Comparison of ENCODE assay signal across 21 mouse cellular contexts in genomic region chr5:100049904-100050303, GRCm38 (mm10). TPM values are rescaled to one million over a fixed set of nuclear protein-coding genes. Genes with fewer than 3 reads are reported as not detected.
A peak's percentile ranks its signal among the peaks of the same experiment; 100 is the strongest.
DNase-seq lines count a peak whose midpoint lies in the region; ATAC-seq and TF ChIP-seq lines count a peak whose summit lies in the region.
"Had no signal": no experiment of that assay in that cellular context is flagged by ENCODE, and none has a peak within 500 bp of the region (broad histone marks: within the 10 kb centered on the region; RNA-seq: fewer than 3 reads in every experiment).

No protein-coding gene starts in this region.

- no peak for TF ChIP-seq EP300 in lung, postnatal 0 days (IDR thresholded peaks at IDR 0.05)
- no peak for TF ChIP-seq EP300 in MEL (IDR thresholded peaks at IDR 0.05; ENCODE audit: low read depth in 1 of 2, low read length in 2 of 2)

- TF ChIP-seq POLR2A in MEL (IDR thresholded peaks at IDR 0.05; ENCODE audit: control insufficient read depth in 1 of 2, insufficient read depth in 1 of 2, low read depth in 1 of 2, low read length in 2 of 2, poor library complexity in 1 of 2): no peak

- TF ChIP-seq RAD21 in MEL (IDR thresholded peaks at IDR 0.05; ENCODE audit: low read depth, low read length): no peak

- no peaks in the 10 kb centered on the region for H3K36me3 ChIP-seq in lung, postnatal 0 days (ENCODE audit: insufficient read depth, low read length)
- H3K36me3 ChIP-seq in MEL (ENCODE audit: control insufficient read depth in 1 of 2, insufficient read depth in 2 of 2, low read length in 2 of 2): peaks cover 2 to 7% of the 10 kb centered on the region in 2 experiments; a peak in 3 of 4 replicates
- H3K36me3 ChIP-seq: embryonic facial prominence, embryonic 15.5 days had no signal

- H3K4me3 ChIP-seq in layer of hippocampus, adult 2 months: no peak overlapping the region
- H3K4me3 ChIP-seq in lung, postnatal 0 days (ENCODE audit: low read depth, low read length): no peak overlapping the region
- no peak overlapping the region for H3K4me3 ChIP-seq in MEL (ENCODE audit: control insufficient read depth in 1 of 2, insufficient read depth in 1 of 2, low read depth in 2 of 2, low read length in 2 of 2)
- H3K4me3 ChIP-seq: embryonic facial prominence, embryonic 15.5 days; erythroblast, embryonic 14.5 days; forebrain, embryonic 10.5 days; gastrocnemius, adult 2 months; heart, embryonic 13.5 days had no signal

- H3K4me1 ChIP-seq in lung, postnatal 0 days (ENCODE audit: insufficient read depth, low read depth, low read length): peaks cover 5% of the 10 kb centered on the region; the same call in 1 of the 2 replicates
- peaks cover 2 to 7% of the 10 kb centered on the region in 2 experiments; a peak in 2 of 4 replicates for H3K4me1 ChIP-seq in MEL (ENCODE audit: control insufficient read depth in 1 of 2, insufficient read depth in 2 of 2, low read length in 2 of 2)

- peaks cover 72% of the 10 kb centered on the region for H3K79me2 ChIP-seq in MEL (ENCODE audit: control insufficient read depth, insufficient read depth, low read length, poor library complexity)

- no peak for DNase-seq in layer of hippocampus, adult 2 months (ENCODE audit: low spot score in 2 of 2)
- DNase-seq in layer of hippocampus, adult 11-12 months (ENCODE audit: low spot score): no peak
- no peak for DNase-seq in lung, postnatal 0 days (ENCODE audit: low spot score)
- DNase-seq in lung, postnatal 10 days: no peak
- no peak for DNase-seq in MEL (ENCODE audit: low read depth, low spot score)
- DNase-seq in embryo, embryonic 11 days: no peak
- DNase-seq in heart, adult 9 months (ENCODE audit: low spot score in 2 of 2): no peak
- DNase-seq: adrenal gland, postnatal 14 days; cerebellum, adult 18-20 months; cerebellum, postnatal 10 days; gastrocnemius, adult 2 months; gastrocnemius, postnatal 25 days; heart, postnatal 36 days had no signal

- no peak overlapping the region for H3K9ac ChIP-seq in lung, postnatal 0 days (replicated peaks; ENCODE audit: low read depth)
- H3K9ac ChIP-seq in MEL (ENCODE audit: control insufficient read depth, low read depth, low read length, poor library complexity, severe bottlenecking): no peak overlapping the region
- H3K9ac ChIP-seq: embryonic facial prominence, embryonic 15.5 days; heart, embryonic 13.5 days had no signal

- WGBS in lung, postnatal 0 days: 82% methylated on average over 3 of the region's 3 CpGs

- H3K4me2 ChIP-seq in lung, postnatal 0 days (replicated peaks; ENCODE audit: low read depth, low read length): no peak overlapping the region
- H3K4me2 ChIP-seq: embryonic facial prominence, embryonic 15.5 days; heart, embryonic 13.5 days had no signal

- H3K27ac ChIP-seq in layer of hippocampus, adult 2 months: no peak overlapping the region
- no peak overlapping the region for H3K27ac ChIP-seq in lung, postnatal 0 days (ENCODE audit: low read length)
- no peak overlapping the region for H3K27ac ChIP-seq in MEL (ENCODE audit: control insufficient read depth, low read depth, low read length)
- H3K27ac ChIP-seq: embryonic facial prominence, embryonic 15.5 days; forebrain, embryonic 10.5 days; gastrocnemius, adult 2 months; heart, embryonic 13.5 days had no signal

- ATAC-seq in lung, postnatal 0 days: no peak
- ATAC-seq: activated CD4-positive, CD25-positive, alpha-beta regulatory T cell, adult 4 months; forebrain, embryonic 14.5 days; hindbrain, embryonic 16.5 days; Patski had no signal

- no peaks in the 10 kb centered on the region for H3K27me3 ChIP-seq in lung, postnatal 0 days (replicated peaks; ENCODE audit: insufficient read depth, low read length)
- no peaks in the 10 kb centered on the region for H3K27me3 ChIP-seq in MEL (ENCODE audit: control insufficient read depth in 1 of 2, insufficient read depth in 2 of 2, low read length in 2 of 2)
- H3K27me3 ChIP-seq: embryonic facial prominence, embryonic 15.5 days; heart, embryonic 13.5 days; Patski had no signal

- TF ChIP-seq CTCF in layer of hippocampus, adult 2 months (conservative IDR thresholded peaks at IDR 0.05): peak; percentile 56
- peak; percentile 26; the same call in 1 of the 2 replicates for TF ChIP-seq CTCF in lung, postnatal 0 days (IDR thresholded peaks at IDR 0.05)
- peak in 2 of 3 experiments; percentile 7 to 23; a peak in 2 of 6 replicates for TF ChIP-seq CTCF in MEL (IDR thresholded peaks at IDR 0.05 in 2 of 3, conservative IDR thresholded peaks at IDR 0.05 in 1 of 3; ENCODE audit: control insufficient read depth in 1 of 3, insufficient read depth in 1 of 3, low read depth in 2 of 3, low read length in 3 of 3, poor library complexity in 1 of 3, severe bottlenecking in 1 of 3)

- H3K9me3 ChIP-seq in lung, postnatal 0 days (ENCODE audit: low read length): no peaks in the 10 kb centered on the region
- no peaks in the 10 kb centered on the region for H3K9me3 ChIP-seq in MEL (replicated peaks; ENCODE audit: insufficient read depth, low read length)
- H3K9me3 ChIP-seq: embryonic facial prominence, embryonic 15.5 days; forebrain, embryonic 10.5 days; heart, embryonic 13.5 days had no signal

TF ChIP-seq in MEL, 35 proteins besides CTCF, POLR2A, EP300 and RAD21:
- TF ChIP-seq USF1 (IDR thresholded peaks at IDR 0.05; ENCODE audit: low read depth, low read length) (no peak), ZNF384 (IDR thresholded peaks at IDR 0.05; ENCODE audit: low read depth, low read length) (no peak), POLR2AphosphoS2 (IDR thresholded peaks at IDR 0.05; ENCODE audit: low read length) (no peak), GABPA (IDR thresholded peaks at IDR 0.05; ENCODE audit: low read depth, low read length) (no peak), RCOR1 (IDR thresholded peaks at IDR 0.05; ENCODE audit: low read depth, low read length) (no peak), MAFK (IDR thresholded peaks at IDR 0.05; ENCODE audit: borderline replicate concordance, low read depth, low read length) (no peak), NELFE (IDR thresholded peaks at IDR 0.05; ENCODE audit: low read depth, low read length) (no peak), SIN3A (IDR thresholded peaks at IDR 0.05; ENCODE audit: low read length) (no peak)

RNA-seq across cellular contexts. Expression of gene Enoph1, which starts 10.1 kb away (rescaled TPM):
- total RNA-seq in layer of hippocampus, adult 2 months (2021): 10 to 100 TPM; 50.8 to 51.9 TPM
- polyA plus RNA-seq in lung, postnatal 0 days (2015; fragmentation: Nextera tagmentation; extraction: Ambion mirVana): 27.9 and 29.6 TPM in 2 replicates
- 78.7 and 83.3 TPM in 2 replicates for total RNA-seq in MEL (2012; rRNA removed)
- polyA plus RNA-seq in MEL (2012; ENCODE audit: insufficient read depth in 1 of 2, insufficient read length in 2 of 2, low read depth in 1 of 2, low replicate concordance in 2 of 2, missing spikeins in 1 of 2): 10 to 100 TPM in 1 of 2 experiments, not detected in 1; 89.0 TPM

RNA-seq across cellular contexts. Expression of gene Hnrnpdl, which starts 10.4 kb away (rescaled TPM):
- total RNA-seq in layer of hippocampus, adult 2 months (2021): 100 to 1,000 TPM; 203 to 216 TPM
- 59.5 and 70.9 TPM in 2 replicates for polyA plus RNA-seq in lung, postnatal 0 days (2015; fragmentation: Nextera tagmentation; extraction: Ambion mirVana)
- 140 and 153 TPM in 2 replicates for total RNA-seq in MEL (2012; rRNA removed)
- polyA plus RNA-seq in MEL (2012; ENCODE audit: insufficient read depth in 1 of 2, insufficient read length in 2 of 2, low read depth in 1 of 2, low replicate concordance in 2 of 2, missing spikeins in 1 of 2): 100 to 1,000 TPM in 1 of 2 experiments, not detected in 1; 239 TPM
